Mouse (Mus musculus) urinary bladder, postnatal 0 days (tissue): Measurements from ENCODE around the gene Tbx20. TPM values are rescaled to one million over a fixed set of nuclear protein-coding genes. Genes with fewer than 3 reads are reported as not detected.

Experiments
- polyA plus RNA-seq: library from polyadenylated mRNA; unstranded; fragments of >200 nt; fragmentation: Nextera tagmentation; extraction: Ambion mirVana; gene quantifications from 2 replicates; pipeline ENCODE4 v1.2.1, GENCODE M21; 2015

Gene Tbx20
- polyA plus RNA-seq = 10.6 and 12.9 TPM in 2 replicates

DNA sequence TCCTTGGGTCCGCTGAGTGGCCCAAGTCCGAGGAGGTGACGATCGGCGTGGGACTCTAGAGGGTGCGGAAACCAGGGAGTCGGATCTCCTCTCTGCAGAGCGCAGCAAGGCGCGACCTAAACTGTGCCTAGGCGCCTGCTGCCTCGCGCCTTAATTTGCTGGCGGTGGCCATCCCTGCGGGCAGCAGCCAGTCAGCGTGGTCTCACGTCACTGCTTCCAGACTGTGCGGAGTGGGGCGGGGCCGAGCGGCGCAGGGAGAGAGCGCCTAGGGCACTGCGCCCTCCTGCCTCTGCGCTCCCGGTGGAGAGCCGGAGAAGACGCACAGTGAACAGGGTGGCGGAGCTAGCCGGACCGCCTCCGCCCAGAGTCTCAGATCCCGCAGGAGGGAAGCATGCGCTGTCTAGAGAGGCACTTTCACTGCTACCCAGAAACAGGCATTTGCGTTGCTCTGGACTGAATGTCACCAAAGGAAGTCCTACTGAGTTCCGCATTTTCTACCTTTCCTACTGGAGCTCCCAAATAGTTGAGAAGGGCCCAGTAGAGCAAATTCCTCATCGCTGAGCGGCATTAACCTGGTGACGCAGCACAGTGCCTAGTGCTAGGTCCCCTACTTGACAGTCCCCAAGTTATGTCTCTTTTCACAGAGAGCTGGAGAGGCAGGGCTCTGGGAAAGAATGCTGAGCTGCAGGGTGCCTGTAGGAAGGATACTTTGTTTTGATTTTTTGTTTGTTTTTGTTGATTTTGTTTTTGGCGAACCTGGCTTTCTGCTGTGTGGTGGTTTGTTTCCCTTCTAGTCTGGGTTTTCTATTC, at the start of gene Tbx20:
Gene Tbx20 (minus strand): TSS at position 144 of the 810 bp plus-strand sequence.

DNA sequence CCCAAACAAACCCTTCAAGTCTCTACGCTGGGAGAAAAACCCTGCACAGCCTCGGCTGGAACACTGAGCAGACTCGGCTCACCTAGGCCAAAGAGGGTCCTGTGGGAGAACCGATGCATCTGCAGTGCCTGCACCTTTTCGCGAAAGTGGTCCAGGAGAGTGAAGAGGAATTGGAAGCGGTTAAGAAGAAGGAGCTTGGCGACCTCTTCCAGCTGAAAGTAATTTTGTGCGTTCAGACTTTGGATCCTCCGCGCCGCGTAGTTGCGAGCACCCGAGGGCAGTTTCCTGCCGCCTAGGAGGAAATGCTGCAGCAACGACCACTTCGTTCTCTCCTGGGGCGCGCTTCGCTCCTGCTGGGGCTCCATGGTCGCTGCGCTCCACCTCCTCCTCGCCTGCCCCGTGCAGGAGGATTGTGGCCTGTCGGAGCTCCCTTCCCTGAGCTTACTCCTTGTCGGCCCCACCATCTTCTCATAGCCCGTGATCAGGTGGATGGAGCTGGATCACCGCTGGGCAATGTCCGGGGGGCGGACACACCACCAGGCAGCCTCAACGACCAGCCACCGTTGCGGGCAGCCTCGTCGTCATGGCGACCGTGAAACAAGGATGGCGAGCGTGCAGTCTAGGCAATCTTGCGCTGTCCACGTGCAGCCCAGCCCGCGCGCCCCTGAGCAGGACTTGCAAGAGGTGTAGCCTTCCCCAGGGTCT, 78.3 kb downstream of the Tbx20 start, which contains the start of gene Dpy19l2:
Gene Dpy19l2 (minus strand): TSS at position 594 of the 705 bp plus-strand sequence.

Other genes with a start within 250 kb of the Tbx20 start
- gene Cypt4, start 149.1 kb downstream of the Tbx20 start, polyA plus RNA-seq = not detected in 2 replicates
- 0.07 and 0.10 TPM in 2 replicates for gene Dpy19l2, start 78.0 kb downstream of the Tbx20 start, polyA plus RNA-seq